Mouse (Mus musculus) forebrain, embryonic 11.5 days (tissue): ENCODE measurements around the gene Ms4a1. TPM values are rescaled to one million over a fixed set of nuclear protein-coding genes. Genes with fewer than 3 reads are reported as not detected.

Source experiments
- ATAC-seq: fragments of 200-750 bp; cut with Nextera tagmentation; replicated peaks from 2 replicates; pipeline ENCODE4 v1.8.0; 2017; ENCODE audit warnings: moderate TSS enrichment; ENCODE audit not compliant: low FRiP score
- DNase-seq: peaks from one replicate; pipeline ENCODE4 v3.0.0-alpha.2; 2017; ENCODE audit warnings: low spot score
- H3K27ac ChIP-seq: fragments of 300-500 bp; sonication (generic); 2 replicates; pipeline ENCODE4 v1.5.1; 2014; ENCODE audit warnings: low read depth, low read length
- H3K27me3 ChIP-seq: fragments of 300-500 bp; sonication (generic); 2 replicates; pipeline ENCODE4 v1.6.1; 2014; ENCODE audit warnings: mild to moderate bottlenecking, low read length, mixed read lengths; ENCODE audit not compliant: control insufficient read depth, insufficient read depth
- H3K36me3 ChIP-seq: fragments of 300-500 bp; sonication (generic); 2 replicates; pipeline ENCODE4 v1.6.1; 2014; ENCODE audit warnings: mild to moderate bottlenecking, low read length, moderate library complexity, mixed read lengths; ENCODE audit not compliant: control insufficient read depth, insufficient read depth
- H3K4me1 ChIP-seq: fragments of 300-500 bp; sonication (generic); replicated peaks from 2 replicates; pipeline ENCODE4 v1.6.1; 2014; ENCODE audit warnings: low read length, mixed read lengths; ENCODE audit not compliant: control insufficient read depth, insufficient read depth
- H3K4me2 ChIP-seq: fragments of 300-500 bp; sonication (generic); 2 replicates; pipeline ENCODE4 v1.6.1; 2014; ENCODE audit warnings: low read depth, mild to moderate bottlenecking, low read length, moderate library complexity, mixed read lengths; ENCODE audit not compliant: severe bottlenecking
- H3K4me3 ChIP-seq: fragments of 300-500 bp; sonication (generic); 2 replicates; pipeline ENCODE4 v1.5.1; 2014; ENCODE audit warnings: low read depth, low read length
- H3K9ac ChIP-seq: fragments of 300-500 bp; sonication (generic); 2 replicates; pipeline ENCODE4 v1.6.1; 2014; ENCODE audit warnings: low read length
- H3K9me3 ChIP-seq: fragments of 300-500 bp; sonication (generic); 2 replicates; pipeline ENCODE4 v1.6.1; 2016; ENCODE audit warnings: low read length, mixed read lengths; ENCODE audit not compliant: control insufficient read depth
- WGBS: fragments of 180-500 bp; shearing (Covaris S2); extraction: QIAGEN DNeasy Blood & Tissue Kit; methylation state at CpG from one replicate; pipeline ENCODE4 v1.1.7; 2014; 5-methylcytosine and 5-hydroxymethylcytosine counted together
- polyA plus RNA-seq: library from polyadenylated mRNA; unstranded; fragments of >200 nt; fragmentation: Nextera tagmentation; extraction: Ambion mirVana; gene quantifications from 2 replicates; pipeline ENCODE4 v1.2.1, GENCODE M21; 2014

Gene Ms4a1
- polyA plus RNA-seq, 1 experiment from 2014 or later, result not detected

DNA sequence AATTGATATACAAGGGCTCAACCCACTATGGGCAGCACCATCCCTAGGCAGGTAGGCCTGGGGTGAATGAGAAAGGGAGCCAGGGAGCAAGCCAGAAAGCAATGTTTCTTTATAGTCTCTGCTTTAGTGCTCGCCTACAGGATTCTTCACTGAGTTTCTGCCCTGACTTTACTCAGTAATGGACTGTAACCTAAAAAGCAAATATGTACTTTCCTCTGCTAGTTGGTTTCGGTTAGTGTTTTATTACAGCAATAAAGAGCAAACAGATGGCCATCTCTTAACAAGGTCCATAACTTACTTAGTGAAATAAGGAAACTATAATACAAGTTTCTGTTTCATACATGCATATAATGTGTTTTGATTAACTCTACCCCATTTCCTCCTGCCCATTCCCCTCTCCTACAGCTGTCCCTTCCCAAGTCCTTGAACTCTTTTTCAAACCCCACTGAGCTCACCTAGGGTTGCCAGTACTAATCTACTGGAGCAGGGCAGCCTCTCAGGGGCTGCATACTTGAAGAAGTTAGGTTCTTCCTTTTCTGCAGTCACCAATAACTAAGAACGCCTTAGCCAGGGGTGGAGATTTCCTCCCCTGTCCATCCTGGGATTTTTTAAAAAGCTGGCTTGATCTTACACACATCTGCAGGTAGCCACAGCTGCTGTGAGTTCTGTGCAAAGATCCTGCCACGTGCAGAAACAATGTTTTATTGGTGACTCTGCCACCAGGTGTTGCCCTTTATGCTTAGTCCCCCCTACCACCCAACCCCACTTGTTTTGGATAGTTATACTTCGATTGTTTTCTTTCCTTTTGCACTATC, 30.9 kb downstream of the Ms4a1 start:
- Histone ChIP-seq H3K9ac (no peak overlapping the region), H3K27ac (no peak overlapping the region), H3K9me3 (no peaks in the 10 kb centered on the region), H3K4me2 (no peak overlapping the region), H3K36me3 (no peaks in the 10 kb centered on the region), H3K4me1 (no peaks in the 10 kb centered on the region), H3K4me3 (no peak overlapping the region), H3K27me3 (no peaks in the 10 kb centered on the region)
- DNase-seq (no peak), ATAC-seq (no peak)
- WGBS, result 83% methylated on average over 5 of the region's 5 CpGs

DNA sequence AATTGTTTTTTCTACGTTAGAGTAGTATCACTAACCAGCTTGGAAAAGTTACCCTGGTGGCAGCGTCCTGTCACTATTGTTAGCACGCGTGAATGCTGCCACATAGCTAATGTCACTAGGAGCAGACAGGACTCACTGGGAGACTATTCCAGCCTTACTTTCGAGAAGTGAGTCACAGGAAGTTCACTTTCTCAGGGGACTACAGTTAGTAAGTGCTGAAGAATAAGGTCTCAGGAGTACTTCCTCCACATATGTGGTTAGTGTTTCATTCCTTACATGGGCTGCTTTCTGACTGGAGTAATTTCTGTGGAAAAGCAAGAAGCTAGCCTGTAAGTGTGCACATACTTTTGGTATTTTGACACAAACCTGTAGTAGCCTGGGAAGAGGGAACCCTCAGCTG, 31.8 kb downstream of the Ms4a1 start:
- 84% methylated on average over 5 of the region's 5 CpGs for WGBS
- H3K27ac ChIP-seq, result no peak overlapping the region
- H3K9ac ChIP-seq, result no peak overlapping the region
- ATAC-seq (no peak), DNase-seq (no peak)
- H3K36me3 ChIP-seq, result no peaks in the 10 kb centered on the region
- H3K4me1 ChIP-seq, result no peaks in the 10 kb centered on the region
- H3K4me2 ChIP-seq, result no peak overlapping the region
- no peak overlapping the region for H3K4me3 ChIP-seq
- no peaks in the 10 kb centered on the region for H3K27me3 ChIP-seq
- H3K9me3 ChIP-seq, result no peaks in the 10 kb centered on the region

DNA sequence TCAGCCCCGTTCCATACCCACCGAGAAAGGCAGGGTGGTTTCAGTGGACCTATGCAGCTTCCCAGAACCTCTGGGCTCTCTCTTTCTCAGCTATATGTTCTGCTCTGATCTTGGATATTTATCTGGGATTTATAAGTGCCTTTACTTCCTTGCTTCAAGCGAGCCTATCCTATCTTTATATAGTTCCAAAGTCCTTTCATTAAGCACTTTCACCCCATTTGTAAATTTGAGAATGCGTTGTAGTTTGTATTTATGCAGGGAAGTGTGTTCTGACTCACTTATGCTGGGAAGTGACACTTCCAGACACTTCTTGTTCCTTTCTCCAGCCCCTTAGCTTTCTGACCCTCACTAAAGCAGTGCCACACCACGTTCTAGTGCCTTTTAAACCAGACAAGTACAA, 33.7 kb downstream of the Ms4a1 start, which contains the start of gene Ms4a12:
Gene Ms4a12, minus strand, starts transcription at position 101 of the 400 bp plus-strand sequence.
- no peak for ATAC-seq
- H3K4me2 ChIP-seq, result no peak within 1 kb of the TSS
- no peaks in the 10 kb centered on the region for H3K9me3 ChIP-seq
- no peaks in the 10 kb centered on the region for H3K36me3 ChIP-seq
- WGBS, result 73% methylated on average over 5 of the region's 5 CpGs
- DNase-seq, result no peak
- H3K27me3 ChIP-seq, result no peaks in the 10 kb centered on the region
- H3K4me3 ChIP-seq, result no peak within 1 kb of the TSS
- H3K27ac ChIP-seq, result no peak within 1 kb of the TSS
- H3K9ac ChIP-seq, result no peak within 1 kb of the TSS
- H3K4me1 ChIP-seq, result no peaks in the 10 kb centered on the region

Other genes with a start within 250 kb of the Ms4a1 start
- gene Ms4a18, start 248.2 kb downstream of the Ms4a1 start, polyA plus RNA-seq, result not detected in 2 replicates
- not detected in 2 replicates for gene Ms4a8a, start 185.1 kb downstream of the Ms4a1 start, polyA plus RNA-seq
- gene 1700017D01Rik, start 135.4 kb downstream of the Ms4a1 start, polyA plus RNA-seq, result not detected in 2 replicates
- gene 1700025F22Rik, start 100.9 kb downstream of the Ms4a1 start, polyA plus RNA-seq, result not detected in 2 replicates
- gene Ms4a13, start 69.5 kb downstream of the Ms4a1 start, polyA plus RNA-seq, result not detected in 2 replicates
- not detected in 2 replicates for gene Ms4a12, start 33.8 kb downstream of the Ms4a1 start, polyA plus RNA-seq
- not detected in 2 replicates for gene Ms4a5, start 17.6 kb upstream of the Ms4a1 start, polyA plus RNA-seq
- gene Ms4a14, start 48.2 kb upstream of the Ms4a1 start, polyA plus RNA-seq, result not detected in 2 replicates
- 0.56 and 1.0 TPM in 2 replicates for gene Ms4a7, start 69.9 kb upstream of the Ms4a1 start, polyA plus RNA-seq
- gene Ms4a4a, start 109.3 kb upstream of the Ms4a1 start, polyA plus RNA-seq, result 1.6 and 1.7 TPM in 2 replicates
- not detected in 2 replicates for gene Ms4a4c, start 138.5 kb upstream of the Ms4a1 start, polyA plus RNA-seq
- gene Ms4a4b, start 177.3 kb upstream of the Ms4a1 start, polyA plus RNA-seq, result not detected in 2 replicates
- gene Ms4a6c, start 203.1 kb upstream of the Ms4a1 start, polyA plus RNA-seq, result 1.5 and 2.4 TPM in 2 replicates
- gene Gm8369, start 219.7 kb upstream of the Ms4a1 start, polyA plus RNA-seq, result not detected in 2 replicates